Mouse (Mus musculus): ENCODE data around the gene Sash1.
"Not testable (repeated sequence)": the region's sequence is repeated elsewhere in the genome, so short reads cannot be mapped to it uniquely, and the experiment has no call there.

Gene Sash1

DNA sequence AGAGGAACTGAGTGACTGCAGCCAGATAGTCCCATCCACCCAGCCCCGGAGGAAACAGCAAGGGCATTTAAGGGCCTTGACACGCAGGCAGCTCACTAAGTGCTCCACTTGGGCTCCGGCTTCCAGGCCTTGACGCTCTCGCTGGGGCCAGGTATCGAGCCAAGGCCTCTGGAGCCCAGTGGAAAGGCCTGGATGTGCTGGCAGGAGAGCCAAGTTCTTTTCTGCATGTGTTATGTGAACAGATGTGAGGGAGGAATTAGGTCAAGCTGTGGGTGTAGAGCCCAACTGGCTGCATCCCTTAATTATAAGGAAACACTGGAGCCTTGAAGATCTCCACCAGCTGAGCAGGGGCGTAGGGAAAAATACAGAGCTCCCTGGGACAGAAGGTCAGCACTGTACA, 133.4 kb downstream of the Sash1 start:
- DNase-seq: no peak

DNA sequence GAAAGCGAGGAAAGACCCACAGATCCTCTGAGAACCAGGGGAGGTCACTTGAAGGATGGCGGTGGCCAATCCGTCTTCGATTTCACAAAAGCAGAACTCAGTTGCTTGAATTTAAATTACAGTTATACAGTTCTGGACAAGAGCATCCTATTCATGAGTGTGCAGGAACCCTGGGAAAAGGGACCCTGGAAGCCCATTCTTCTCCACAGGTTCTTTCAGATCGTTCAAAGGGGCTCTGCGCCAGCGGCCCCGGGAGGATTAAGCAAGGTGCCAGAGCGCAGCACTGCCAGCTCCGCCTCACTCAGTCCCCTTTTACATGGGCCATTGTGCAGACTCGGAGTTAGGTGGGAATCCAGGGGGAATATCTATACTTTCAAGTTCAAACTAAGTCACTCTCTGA, 136.3 kb downstream of the Sash1 start:
- no peak for DNase-seq

DNA sequence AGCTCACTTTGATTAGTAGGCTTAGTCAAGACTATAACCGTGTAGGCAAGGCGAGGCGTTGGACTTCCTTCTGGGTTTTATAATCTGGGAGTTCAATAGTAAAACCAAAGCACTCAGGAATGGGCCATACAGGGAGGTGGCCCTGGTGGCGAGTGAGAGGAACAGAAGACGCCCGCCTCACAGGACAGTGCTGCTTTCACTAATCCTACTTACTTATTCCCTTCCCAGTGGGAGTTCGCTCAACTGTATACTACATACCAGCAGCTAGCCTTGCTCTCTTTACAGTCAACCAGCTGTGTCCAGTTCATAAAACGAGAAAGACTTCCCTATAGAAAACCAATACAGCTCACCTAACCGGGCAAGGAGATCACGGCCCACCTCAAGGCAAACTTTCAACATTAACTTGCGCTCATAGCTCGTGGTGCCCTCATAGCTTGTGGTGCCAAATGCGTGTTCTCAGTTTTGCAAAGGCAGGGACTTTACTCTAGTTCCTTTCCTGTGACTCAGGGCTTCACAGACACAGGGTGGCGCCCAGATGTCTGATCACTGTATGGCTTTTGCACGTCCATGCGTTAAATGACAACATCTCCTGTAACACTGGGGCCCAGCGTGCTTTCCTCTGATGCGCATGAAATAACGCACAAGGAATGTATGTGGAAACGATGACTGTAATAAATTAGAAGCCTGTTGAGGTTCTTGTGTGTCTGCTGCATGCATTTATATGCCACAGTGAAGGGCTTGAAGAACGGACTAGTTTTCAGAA, 138.2 kb downstream of the Sash1 start:
- no peak for DNase-seq

DNA sequence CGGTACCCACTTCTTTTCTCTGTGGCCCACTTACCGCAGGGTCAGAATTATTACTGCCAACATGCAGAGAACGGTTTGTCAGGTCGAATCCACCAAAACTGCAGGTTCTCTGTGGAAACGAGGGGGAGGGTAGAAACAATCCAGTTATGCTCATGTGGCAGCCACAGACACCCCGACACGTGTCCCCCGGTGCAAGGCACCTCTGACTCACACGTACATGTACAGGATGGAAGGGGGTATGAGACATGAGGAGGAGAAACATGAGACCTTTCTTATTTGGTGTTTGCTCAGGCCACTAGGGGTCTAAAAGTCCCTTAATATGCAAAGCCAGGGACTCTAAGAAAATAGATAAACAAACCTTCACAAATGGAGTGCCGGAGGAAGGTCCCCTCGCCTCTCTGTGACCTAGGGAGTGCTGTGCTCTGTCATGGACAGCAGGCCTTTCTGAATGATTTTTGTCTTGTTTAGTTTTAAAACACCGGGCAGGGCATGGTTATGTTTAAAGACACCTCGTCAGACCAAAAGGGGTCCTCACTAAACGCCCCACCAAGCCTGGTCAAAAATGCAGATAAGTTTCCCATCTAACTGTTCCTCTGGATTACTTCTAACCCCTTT, 139.7 kb downstream of the Sash1 start:
- no peak for DNase-seq

DNA sequence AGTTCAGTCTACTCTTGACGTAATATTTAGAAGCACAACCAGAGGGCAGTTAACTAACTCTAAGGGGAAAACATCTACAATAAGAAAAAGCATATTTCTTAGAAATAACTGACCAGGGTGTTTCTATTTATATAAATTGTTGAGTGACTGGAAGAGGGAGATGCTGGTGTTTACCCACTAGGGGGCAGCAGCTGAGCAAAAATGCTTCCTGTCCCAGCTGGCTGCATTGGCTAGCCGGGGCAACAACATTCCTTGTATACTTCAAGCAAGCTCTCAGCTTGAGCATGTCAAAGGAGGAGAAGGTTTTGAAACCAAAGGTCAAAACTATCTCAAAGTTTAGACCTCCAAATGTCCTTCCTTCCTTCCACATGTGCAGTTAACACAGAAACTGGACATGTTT, 143.0 kb downstream of the Sash1 start:
- peak; percentile 60 for DNase-seq

DNA sequence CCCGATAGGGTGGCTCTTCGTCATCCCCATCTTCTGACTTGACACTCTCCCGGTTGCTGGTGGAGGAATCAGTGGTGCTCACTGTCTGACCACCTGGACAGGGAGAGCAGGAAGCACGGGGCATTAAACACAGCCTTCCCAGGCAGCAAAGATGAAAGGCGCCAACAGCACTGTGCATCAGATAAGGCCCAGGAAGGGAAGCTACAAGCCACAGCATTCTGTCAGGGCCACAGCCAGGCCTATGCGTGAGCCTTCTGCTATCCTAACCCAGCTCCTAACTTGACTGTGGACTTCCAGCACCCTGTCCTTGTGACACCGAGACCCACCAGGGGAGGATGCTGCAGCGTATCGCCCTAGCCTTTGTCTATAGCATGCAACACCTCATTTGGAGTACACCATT, 144.4 kb downstream of the Sash1 start:
- no peak for DNase-seq

DNA sequence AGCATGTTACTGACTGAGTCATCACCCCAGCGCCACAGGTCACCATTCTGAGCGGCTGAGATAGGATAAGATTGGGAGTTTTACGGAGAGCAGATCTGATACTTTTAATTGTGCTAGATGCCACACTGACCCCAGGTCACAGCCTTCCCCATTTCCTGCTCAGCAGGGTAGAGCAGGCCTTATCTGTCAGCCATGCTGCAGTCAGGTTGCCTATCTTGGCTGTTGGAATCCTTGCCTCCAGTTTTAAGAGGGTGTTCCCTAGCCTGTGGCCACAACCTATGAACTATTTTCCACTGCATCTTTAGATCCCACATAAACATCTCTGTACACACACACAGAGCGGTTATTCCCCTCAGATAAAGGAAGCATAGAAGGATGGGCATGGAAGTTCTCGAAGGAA, 145.1 kb downstream of the Sash1 start:
- DNase-seq: no peak

DNA sequence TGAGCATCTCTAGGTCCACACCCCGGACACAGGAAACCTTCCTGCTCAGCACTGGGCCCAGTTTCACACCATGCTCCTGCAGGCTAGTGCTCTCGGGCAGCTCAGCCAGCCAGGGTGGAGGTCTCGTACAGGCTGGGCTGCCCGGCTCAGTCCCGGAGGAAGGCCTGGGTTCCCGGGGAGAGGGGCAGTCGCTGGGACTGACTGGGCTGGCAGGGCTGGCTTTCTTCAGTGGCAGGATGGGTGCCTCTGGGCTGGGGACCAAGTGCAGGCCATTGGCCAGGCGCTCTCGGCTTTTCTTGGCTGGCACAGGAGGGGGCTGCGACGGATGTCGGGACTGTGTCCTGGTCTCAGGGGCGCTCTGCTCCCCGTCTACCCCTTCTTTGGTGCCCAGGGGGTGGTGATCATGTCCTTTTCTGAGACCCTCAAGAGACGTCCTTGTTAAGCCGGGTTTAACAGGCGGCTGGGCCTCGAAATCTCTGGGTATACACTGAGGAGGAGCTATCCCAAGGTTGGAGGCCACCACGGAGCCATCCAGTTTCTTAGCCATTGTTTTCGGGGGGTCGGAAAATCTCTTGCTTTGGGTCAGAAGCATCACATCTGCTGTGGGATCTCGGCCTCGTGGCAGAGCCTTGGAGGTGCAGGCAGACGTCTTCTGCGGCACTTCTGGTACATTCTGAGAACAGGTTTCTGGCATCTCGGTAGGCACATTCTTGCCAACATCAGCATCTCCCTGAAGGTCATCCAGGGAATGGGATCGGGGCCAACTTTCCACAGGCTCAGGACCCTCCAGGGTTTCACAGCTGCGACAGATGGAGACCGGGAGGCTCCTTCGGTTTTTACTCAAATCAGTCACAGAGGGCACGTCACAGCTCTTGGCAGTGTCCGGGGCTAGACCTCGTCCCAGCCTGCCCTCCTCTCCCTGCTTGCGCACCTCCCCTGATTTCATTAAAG, 156.2 kb downstream of the Sash1 start:
- no peak for DNase-seq

DNA sequence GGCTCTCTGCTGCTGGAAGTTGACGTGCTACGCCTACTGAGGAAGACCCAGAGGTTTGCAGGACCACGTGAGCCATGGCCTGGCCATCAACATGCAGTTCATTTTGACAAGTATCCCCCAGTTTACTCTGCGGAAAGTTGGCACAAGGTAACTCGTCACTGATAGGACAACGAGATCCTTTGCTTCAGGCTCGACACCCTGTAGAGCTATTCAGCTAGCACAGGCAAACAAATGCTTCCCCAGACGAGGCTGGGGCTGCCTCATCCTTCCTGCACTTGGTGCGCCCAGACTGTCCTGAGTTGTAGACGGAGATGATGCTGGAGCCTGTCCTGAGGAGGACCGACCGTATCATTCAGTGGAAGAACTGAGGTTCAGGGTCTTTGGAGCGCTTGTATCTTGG, 166.5 kb downstream of the Sash1 start:
- DNase-seq: no peak

DNA sequence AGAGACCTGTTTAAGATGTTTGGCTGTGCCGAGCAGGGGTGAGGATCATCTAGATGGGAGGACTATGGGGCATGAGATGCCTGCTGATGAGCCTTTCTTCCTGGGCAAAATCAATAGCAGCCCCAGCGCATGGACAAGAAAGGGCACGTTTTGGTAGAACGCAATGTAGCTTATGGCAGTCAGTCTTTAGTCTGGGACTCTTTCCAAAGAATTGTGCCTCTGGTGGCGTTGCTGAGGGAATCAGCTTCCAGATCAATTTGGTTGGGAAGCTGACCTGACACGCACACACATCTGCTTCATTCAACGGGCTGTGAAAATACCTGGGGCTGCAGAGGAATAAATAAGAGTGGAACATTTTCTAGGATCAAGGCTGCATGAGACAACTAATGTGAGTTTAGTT, 167.0 kb downstream of the Sash1 start:
- DNase-seq: no peak

DNA sequence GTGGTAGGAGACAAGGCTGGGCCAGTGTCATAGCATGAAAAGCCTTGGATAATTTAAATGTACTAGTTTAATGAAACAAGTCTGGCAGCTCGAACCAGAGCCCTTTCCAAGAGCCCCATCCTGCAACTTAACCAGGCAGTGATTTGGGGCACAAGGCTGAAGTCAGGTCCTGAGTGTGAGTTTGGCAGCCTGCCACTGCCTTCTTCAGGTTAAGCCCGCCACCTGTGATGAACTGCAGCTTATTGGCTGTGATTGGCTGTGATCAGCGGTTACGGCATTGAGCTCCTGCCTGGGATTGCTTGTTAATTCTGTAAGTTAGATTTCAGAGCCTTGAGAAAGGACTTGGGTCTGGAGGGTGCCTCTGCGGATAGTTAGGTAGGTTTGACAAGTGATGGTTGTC, 168.7 kb downstream of the Sash1 start:
- DNase-seq: no peak

DNA sequence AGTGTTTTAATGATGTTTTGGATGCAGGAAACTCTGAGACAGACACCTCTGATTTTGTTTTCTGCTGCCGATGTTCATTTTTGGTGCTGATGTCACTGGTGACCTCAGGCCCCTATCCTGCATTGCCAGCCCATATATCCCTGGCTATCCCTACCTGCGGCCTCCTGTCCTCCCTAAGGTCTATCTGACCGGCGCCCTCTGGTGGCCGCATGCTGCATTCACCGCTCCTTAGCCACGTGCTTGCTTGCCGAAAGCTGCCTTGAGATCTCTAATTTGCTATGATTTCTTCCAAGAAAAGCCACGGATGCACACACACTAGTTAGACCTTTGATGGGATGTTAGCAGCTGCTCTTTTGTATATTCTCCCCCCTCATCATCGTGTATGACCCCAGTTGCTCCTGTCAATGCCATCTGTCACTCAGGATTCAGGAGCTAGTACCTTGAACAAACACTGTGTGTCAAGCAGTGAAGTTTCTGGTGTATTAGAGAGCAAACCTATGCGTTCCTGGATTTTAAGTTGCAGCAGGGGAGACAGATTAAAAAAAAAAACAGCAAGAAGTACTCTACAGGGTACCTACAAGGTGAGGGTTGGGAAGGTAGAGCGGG, 170.1 kb downstream of the Sash1 start:
- peak; percentile 70 for DNase-seq

DNA sequence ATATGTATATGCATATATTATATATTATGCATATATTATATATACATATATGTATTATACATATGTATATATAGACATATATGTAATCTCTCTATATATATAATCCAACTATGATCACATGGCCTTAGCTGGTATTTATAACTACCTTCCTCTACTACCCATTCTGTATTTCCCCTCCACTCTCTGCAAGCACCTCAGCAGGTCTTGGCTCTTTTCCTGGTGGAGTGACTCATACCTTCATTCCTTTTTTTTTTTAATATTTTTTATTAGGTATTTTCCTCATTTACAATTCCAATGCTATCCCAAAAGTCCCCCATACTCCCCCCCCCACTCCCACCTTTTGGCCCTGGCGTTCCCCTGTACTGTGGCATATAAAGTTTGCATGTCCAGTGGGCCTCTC, 189.2 kb downstream of the Sash1 start:
- not testable (repeated sequence) for DNase-seq

DNA sequence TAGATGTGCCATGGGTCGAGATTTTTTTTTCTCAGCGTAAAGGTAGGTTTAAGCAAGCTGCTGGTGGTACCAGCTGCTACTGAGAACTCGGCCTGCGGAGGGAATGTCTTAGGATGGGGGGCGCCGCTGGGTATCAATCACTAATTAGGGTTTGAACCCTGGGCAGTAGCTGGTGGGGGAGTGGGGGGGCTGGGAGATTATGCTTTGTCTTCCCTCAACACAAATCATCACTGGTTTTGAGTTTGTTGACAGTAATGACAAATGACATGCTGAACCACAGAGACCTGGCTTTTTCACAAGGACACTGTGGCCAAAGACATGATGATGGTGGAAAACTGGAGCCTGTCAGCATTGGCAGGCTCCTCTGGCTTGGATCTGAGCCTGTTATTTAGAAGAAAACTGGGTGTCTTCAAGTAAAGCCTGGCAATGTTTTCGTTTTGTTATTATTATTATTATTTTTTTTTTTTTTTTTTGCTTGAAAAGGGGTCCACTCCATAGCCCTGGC, 191.8 kb downstream of the Sash1 start:
- no peak for DNase-seq

DNA sequence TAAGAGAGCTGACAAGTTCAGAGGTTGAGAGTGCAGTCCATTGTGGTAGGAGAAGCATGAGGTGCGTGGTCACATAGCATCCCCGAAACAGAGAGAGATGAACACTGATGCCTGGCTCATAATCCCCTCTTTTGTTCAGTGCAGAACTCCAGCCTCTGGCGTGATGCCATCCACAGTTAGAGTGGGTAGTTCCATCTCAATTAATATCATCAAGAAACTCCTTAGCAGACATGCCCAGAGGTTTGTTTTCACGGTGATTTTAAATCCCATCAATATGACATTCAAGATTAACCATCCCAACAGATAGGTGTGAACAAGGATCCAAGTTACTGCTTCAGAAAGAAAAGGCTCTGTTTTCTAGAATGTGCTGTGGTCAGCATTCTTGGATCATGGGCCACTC, 192.3 kb downstream of the Sash1 start:
- no peak for DNase-seq

DNA sequence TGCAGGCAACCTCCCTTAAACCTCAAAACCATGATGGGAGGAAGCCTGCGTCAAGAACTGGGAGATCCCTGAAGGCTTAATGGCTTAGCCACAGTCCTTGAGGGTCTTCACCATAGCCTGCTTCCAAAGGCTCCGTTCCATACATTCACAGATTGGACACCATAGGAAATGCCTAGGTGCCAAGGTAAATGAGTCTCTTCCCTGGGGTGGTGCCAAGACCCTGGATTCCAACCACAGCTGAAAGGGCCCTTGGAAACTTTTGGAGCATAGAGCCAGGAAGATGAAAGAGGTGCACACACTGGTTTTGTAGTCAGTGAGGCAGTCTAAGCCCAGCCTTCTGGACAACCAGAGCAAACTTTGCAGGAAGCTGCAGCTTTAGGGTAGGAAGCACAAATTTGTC, 193.3 kb downstream of the Sash1 start:
- DNase-seq: no peak

DNA sequence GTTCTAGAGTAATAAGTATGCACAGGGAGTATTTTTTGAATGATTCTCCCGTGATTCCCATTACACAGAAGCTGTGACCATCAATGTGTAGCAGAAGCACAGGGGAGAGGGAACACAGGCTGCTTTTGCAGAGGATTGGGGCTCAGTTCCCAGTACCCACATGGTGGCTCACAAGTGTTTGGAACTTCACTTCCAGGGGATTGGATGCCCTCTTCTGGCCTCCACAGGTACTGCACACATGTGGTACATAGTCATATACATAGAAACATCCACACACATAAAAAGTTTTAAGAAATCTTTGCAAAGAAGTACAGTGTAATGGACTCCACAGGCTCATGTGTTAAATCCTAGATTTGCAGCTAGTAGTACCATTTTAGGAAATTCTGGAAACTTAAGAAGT, 199.7 kb downstream of the Sash1 start:
- DNase-seq: peak; percentile 7

DNA sequence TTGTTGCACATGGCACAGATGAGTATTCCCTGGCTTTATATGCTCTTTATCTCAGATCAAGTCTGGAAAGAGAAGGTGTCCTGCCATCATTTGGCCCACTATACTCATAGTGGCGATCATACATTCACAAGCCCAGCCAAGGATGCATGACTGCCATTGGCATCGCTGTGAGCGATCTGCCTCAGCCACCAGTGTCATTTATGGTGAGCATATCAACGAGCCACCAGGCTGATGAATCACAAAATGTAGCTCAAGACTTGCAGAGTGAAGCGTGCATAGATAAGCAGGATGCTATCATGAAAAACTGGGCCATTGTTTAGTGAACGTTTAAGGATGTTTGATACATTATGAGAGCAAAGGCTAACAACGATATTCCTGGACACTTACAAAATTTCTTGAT, 200.6 kb downstream of the Sash1 start:
- DNase-seq: no peak

DNA sequence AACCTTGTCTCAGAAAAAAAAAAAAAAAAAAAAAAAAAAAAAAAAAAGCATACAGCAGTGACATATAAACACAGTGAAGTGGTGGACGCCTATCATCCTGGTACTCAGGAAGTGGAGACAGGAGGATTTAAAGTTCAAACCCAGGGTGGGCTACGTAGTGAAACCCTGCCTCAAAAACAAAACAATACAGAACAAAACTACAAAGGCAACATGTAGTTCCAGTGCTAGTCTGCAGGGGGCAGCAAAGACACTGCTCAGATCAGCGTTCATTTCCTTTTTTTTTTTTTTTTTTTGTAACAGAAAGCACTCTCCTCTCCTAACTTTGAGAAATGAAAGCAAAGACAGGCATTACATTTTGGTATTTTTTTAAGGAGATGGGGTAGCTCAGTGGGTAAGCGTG, 203.0 kb downstream of the Sash1 start:
- DNase-seq: peak; percentile 50

DNA sequence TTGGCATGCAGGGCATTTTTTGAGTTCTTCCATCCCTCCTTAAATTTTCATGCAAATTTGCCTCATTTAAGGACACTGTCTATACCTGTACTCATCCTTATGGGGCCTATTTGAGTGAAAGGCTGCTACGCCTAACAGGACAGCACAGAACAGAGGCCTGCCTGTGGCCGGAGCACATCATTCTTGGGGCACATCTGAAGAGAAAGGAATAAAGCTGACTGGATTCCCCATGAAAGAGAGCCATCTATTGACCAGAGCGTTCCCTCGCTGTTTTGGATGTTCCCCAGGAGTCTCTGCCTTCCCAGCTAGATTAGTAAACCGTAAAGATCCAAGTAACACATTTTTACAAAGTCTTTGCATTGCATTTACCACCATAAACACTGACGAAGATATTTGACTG, 203.5 kb downstream of the Sash1 start:
- DNase-seq: no peak

DNA sequence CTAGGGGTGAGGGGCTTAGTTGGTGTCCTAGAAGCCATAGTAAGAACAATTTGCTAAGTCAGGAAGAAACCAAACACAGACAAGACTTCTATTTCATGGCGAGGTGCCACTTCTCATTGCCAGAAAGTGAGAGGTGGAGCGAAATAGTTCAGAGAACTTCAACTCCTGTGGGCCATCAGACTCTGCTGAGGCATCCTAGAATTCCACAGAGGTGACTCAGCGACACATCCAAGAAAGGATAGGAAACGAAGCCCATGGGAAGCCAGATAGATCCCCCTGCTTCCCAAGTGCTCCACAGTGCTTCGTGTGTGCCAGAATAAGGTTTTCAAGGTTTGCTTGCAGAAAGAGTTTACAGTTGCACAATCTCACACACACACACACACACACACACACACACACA, 209.1 kb downstream of the Sash1 start:
- no peak for DNase-seq

All from thymus, postnatal 14 days (tissue).